Mouse (Mus musculus) small intestine, adult 2 months (tissue): ENCODE measurements at regions not wholly inside any gene's neighbourhood (a gene's known extent, or its start where the extent isn't known, plus 50 kb on each side); places are given as distances from the start of the nearest gene placed in this dataset.

Experiments
- H3K27ac ChIP-seq: fragments of 200-500 bp; 2 replicates; pipeline ENCODE4 v1.5.1; 2012; ENCODE audit warnings: low read depth, low read length, control low read depth, inconsistent platforms; ENCODE audit not compliant: insufficient read depth
- H3K27me3 ChIP-seq: fragments of 200-500 bp; 2 replicates; pipeline ENCODE4 v1.6.1; 2012; ENCODE audit warnings: mild to moderate bottlenecking, moderate library complexity, low read length, inconsistent platforms; ENCODE audit not compliant: control insufficient read depth, insufficient read depth
- H3K36me3 ChIP-seq: fragments of 200-500 bp; 2 replicates; pipeline ENCODE4 v1.6.1; 2012; ENCODE audit warnings: mild to moderate bottlenecking, low read length, control low read depth, inconsistent platforms; ENCODE audit not compliant: control insufficient read depth, insufficient read depth
- H3K4me1 ChIP-seq: fragments of 200-500 bp; 2 replicates; pipeline ENCODE4 v1.6.1; 2012; ENCODE audit warnings: low read length, inconsistent platforms, mixed read lengths; ENCODE audit not compliant: control insufficient read depth, insufficient read depth, insufficient read length
- H3K4me3 ChIP-seq: fragments of 200-500 bp; 2 replicates; pipeline ENCODE4 v1.5.1; 2012; ENCODE audit warnings: low read depth, mild to moderate bottlenecking, control low read depth, inconsistent platforms, low read length, moderate library complexity
- CTCF ChIP-seq: fragments of 200-500 bp; IDR thresholded peaks from 2 replicates; pipeline ENCODE4 v1.5.1; 2012; ENCODE audit warnings: low read depth, mild to moderate bottlenecking, control low read depth, inconsistent platforms, low read length, moderate library complexity, mixed read lengths; ENCODE audit not compliant: insufficient replicate concordance, insufficient read length; ENCODE audit errors: extremely low read depth
- POLR2A ChIP-seq: fragments of 200-500 bp; IDR thresholded peaks from 2 replicates; pipeline ENCODE4 v1.6.1; 2012; ENCODE audit warnings: low read depth, mild to moderate bottlenecking, control low read depth, inconsistent platforms, low read length, moderate library complexity
- WGBS: fragments of 180-500 bp; shearing (Covaris S2); methylation state at CpG from one replicate; pipeline ENCODE4 v1.1.7; 2018; 5-methylcytosine and 5-hydroxymethylcytosine counted together

DNA sequence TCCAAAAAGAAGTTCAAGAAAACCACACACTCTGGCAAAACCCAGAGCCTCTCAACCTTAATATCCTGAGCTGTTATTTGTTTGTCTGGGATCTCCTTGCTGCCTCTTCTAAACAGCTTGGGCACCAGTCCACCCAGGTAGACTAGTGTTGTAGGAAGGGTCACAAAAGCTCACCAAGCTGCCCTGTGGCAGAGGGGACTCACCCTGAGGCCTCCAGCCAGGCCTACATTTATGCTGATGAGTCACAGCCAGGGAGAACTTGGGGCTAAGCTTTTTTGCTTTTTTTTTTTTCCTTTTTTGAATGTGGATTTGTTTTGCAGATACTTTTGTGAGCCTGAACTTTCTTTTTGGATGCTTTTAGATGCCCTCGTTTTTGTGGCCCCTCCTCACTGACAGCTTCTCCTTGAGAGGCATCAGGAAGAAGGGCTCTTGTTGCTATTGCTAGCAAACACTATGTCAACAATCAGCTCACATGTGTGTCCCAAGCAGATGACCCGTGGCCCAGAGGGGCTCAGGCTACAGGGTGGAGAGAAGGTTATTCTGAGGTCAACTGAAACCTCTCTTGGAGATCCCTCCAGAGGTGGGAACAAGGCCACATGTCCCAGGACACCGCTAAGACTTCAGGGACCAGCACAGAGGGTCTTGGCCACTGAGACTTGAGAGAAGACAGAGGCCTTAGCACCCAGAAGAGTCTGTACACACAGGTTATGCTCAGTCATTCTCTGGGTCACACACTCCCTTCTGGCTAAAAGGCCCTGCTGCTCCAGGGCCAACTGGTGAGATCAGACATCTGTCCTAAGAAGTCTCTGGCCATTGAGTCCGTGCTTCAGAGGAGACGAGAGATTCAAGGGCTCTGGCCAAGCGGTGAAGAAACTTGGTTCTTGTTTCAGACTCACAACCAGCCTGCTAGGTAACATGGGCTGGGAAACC lies 50.3 kb upstream of the Itga11 start:
- H3K27me3 ChIP-seq, result no peaks in the 10 kb centered on the region
- WGBS, result 55% methylated on average over 6 of the region's 6 CpGs
- no peak overlapping the region for H3K4me3 ChIP-seq
- TF ChIP-seq POLR2A, result no peak
- no peak for TF ChIP-seq CTCF
- H3K27ac ChIP-seq, result peak overlapping the region; percentile 49; the same call in 1 of the 2 replicates
- H3K4me1 ChIP-seq, result no peaks in the 10 kb centered on the region
- no peaks in the 10 kb centered on the region for H3K36me3 ChIP-seq
